Mouse (Mus musculus): ENCODE results near the gene 6430571L13Rik. TPM values are rescaled to one million over a fixed set of nuclear protein-coding genes. Genes with fewer than 3 reads are reported as not detected.
A peak's percentile ranks its signal among the peaks of the same experiment; 100 is the strongest.

Gene 6430571L13Rik
- polyA plus RNA-seq, 1 experiment from 2014 or later: 4.2 TPM

DNA sequence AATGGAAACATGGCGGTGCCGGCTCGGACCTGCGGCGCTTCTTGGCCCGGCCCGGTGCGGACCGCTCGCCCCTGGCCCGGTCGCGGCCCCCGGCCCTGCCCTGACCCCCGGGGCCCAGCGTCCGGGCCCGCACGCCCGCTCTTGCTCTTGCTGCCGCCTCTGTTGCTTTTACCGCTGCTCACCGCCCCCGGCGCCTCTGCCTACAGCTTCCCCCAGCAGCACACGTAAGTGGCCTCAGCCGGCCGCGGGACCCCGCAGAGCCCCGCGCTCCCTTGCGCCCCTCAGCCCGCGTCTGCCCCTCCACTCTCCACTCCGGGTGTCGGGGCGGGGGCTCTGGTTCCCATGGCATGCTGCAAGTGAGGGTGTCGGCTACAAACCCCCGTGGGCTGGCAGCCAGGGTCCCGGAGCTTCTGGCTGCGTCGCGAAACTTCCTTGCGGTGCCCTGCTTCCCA, 59.7 kb downstream of the 6430571L13Rik start:
- peaks cover 74% of the 10 kb centered on the region for H3K27me3 ChIP-seq
- H3K4me3 ChIP-seq: peak overlapping the region; percentile 85
- peak overlapping the region; percentile 78 for H3K27ac ChIP-seq (replicated peaks)
- H3K9me3 ChIP-seq: no peaks in the 10 kb centered on the region
- peaks cover 38% of the 10 kb centered on the region for H3K4me1 ChIP-seq
- H3K9ac ChIP-seq (replicated peaks): peak overlapping the region; percentile 89
- ATAC-seq (ENCODE audit: low FRiP score, low read depth): peak; percentile 55
- peak overlapping the region; percentile 92 for H3K4me2 ChIP-seq (replicated peaks)
- H3K36me3 ChIP-seq: no peaks in the 10 kb centered on the region
- WGBS: under 1% methylated on average over 39 of the region's 45 CpGs

DNA sequence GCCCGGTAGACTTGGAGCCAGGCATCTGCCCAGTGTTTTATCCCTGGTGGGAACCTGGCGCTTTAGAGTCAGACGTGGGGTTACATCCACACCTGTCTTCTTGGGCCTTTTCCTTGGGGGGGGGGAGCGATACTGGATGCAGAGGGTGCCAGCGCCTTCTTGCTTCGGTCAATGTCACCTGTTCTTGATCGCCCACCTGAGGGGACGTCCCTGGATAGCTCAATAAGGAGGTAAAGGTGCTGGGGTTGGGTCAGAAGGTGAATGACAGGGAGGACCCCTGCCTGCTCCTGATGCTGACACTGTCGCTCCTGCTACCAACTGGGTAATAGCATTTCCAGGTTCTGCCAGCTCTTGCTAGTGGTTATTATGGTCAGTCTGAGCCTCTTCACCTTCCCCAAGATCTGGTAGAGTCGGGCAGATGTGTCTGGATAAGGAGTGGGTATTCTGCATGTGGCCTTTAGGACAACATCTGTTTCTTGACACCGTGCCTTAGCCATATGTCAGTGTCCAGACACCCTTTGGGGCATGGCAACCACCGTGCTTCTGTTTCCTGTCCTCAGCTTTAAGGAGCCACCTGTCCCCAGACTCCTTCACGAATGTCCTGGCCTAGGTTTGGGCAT, 60.4 kb downstream of the 6430571L13Rik start:
- peak overlapping the region; percentile 85 for H3K4me3 ChIP-seq
- no peak for ATAC-seq (ENCODE audit: low FRiP score, low read depth)
- H3K9me3 ChIP-seq: no peaks in the 10 kb centered on the region
- peak overlapping the region; percentile 89 for H3K9ac ChIP-seq (replicated peaks)
- H3K36me3 ChIP-seq: no peaks in the 10 kb centered on the region
- H3K4me1 ChIP-seq: peaks cover 38% of the 10 kb centered on the region
- no peak overlapping the region for H3K27ac ChIP-seq (replicated peaks)
- 22% methylated on average over 13 of the region's 13 CpGs for WGBS
- peaks cover 73% of the 10 kb centered on the region for H3K27me3 ChIP-seq
- peak overlapping the region; percentile 92 for H3K4me2 ChIP-seq (replicated peaks)

Other genes with a start within 250 kb of the 6430571L13Rik start
- gene Dock3, start 108.7 kb upstream of the 6430571L13Rik start, polyA plus RNA-seq (2016; fragmentation: Nextera tagmentation; extraction: Ambion mirVana): 14.5 and 15.3 TPM in 2 replicates
- gene Mapkapk3, start 50.7 kb upstream of the 6430571L13Rik start, polyA plus RNA-seq (2016; fragmentation: Nextera tagmentation; extraction: Ambion mirVana): 2.6 and 3.4 TPM in 2 replicates
- gene Cish, start 44.6 kb upstream of the 6430571L13Rik start, polyA plus RNA-seq (2016; fragmentation: Nextera tagmentation; extraction: Ambion mirVana): 6.6 and 6.8 TPM in 2 replicates
- 13.3 and 14.9 TPM in 2 replicates for gene Hemk1, start 2.3 kb upstream of the 6430571L13Rik start, polyA plus RNA-seq (2016; fragmentation: Nextera tagmentation; extraction: Ambion mirVana)
- 3.7 and 4.1 TPM in 2 replicates for gene Cacna2d2, start 59.0 kb downstream of the 6430571L13Rik start, polyA plus RNA-seq (2016; fragmentation: Nextera tagmentation; extraction: Ambion mirVana)
- gene Tmem115, start 193.3 kb downstream of the 6430571L13Rik start, polyA plus RNA-seq (2016; fragmentation: Nextera tagmentation; extraction: Ambion mirVana): 43.6 TPM in 2 replicates
- gene Cyb561d2, start 201.6 kb downstream of the 6430571L13Rik start, polyA plus RNA-seq (2016; fragmentation: Nextera tagmentation; extraction: Ambion mirVana): 19.3 and 19.4 TPM in 2 replicates
- 48.1 and 48.4 TPM in 2 replicates for gene Nprl2, start 201.6 kb downstream of the 6430571L13Rik start, polyA plus RNA-seq (2016; fragmentation: Nextera tagmentation; extraction: Ambion mirVana)
- 1.1 and 2.6 TPM in 2 replicates for gene Zmynd10, start 206.7 kb downstream of the 6430571L13Rik start, polyA plus RNA-seq (2016; fragmentation: Nextera tagmentation; extraction: Ambion mirVana)
- gene Rassf1, start 211.0 kb downstream of the 6430571L13Rik start, polyA plus RNA-seq (2016; fragmentation: Nextera tagmentation; extraction: Ambion mirVana): 43.6 and 48.9 TPM in 2 replicates
- 90.1 and 95.0 TPM in 2 replicates for gene Tusc2, start 222.7 kb downstream of the 6430571L13Rik start, polyA plus RNA-seq (2016; fragmentation: Nextera tagmentation; extraction: Ambion mirVana)
- 112 and 116 TPM in 2 replicates for gene Hyal2, start 227.3 kb downstream of the 6430571L13Rik start, polyA plus RNA-seq (2016; fragmentation: Nextera tagmentation; extraction: Ambion mirVana)
- 9.0 and 10.1 TPM in 2 replicates for gene Hyal1, start 236.3 kb downstream of the 6430571L13Rik start, polyA plus RNA-seq (2016; fragmentation: Nextera tagmentation; extraction: Ambion mirVana)
- 14.5 and 14.7 TPM in 2 replicates for gene Naa80, start 238.3 kb downstream of the 6430571L13Rik start, polyA plus RNA-seq (2016; fragmentation: Nextera tagmentation; extraction: Ambion mirVana)
- 0.41 and 1.1 TPM in 2 replicates for gene Hyal3, start 240.2 kb downstream of the 6430571L13Rik start, polyA plus RNA-seq (2016; fragmentation: Nextera tagmentation; extraction: Ambion mirVana)
- 20.1 and 21.1 TPM in 2 replicates for gene Ifrd2, start 247.0 kb downstream of the 6430571L13Rik start, polyA plus RNA-seq (2016; fragmentation: Nextera tagmentation; extraction: Ambion mirVana)

All from midbrain, embryonic 12.5 days (tissue).